Mouse (Mus musculus): ENCODE results near the gene Cxadr. TPM values are rescaled to one million over a fixed set of nuclear protein-coding genes. Genes with fewer than 3 reads are reported as not detected.

The Cxadr gene
- polyA plus RNA-seq, 1 experiment from 2014 or later, result 24.1 TPM

DNA sequence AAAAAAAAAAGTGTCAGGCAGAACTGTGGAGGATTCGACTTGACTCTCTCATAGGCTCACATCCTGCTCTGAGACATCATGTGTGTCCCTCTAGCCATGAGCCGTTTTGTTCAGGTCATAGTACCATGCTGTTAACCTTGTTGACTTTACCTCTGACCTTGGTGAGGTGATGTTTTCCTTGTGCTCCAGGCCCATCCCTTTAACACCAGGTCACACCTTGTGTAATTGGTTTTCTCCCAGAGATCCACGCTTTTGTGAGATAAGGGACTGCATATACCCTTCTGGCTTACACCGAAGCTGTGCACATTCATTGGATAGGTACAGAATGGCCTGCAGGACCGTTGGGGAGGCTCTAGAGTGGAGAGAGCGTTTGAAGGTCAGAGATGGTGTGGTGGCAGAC, 8.0 kb downstream of the Cxadr start:
- no peaks in the 10 kb centered on the region for H3K9me3 ChIP-seq
- no peak overlapping the region for H3K4me3 ChIP-seq
- 86% methylated on average over 6 of the region's 6 CpGs for WGBS
- H3K27ac ChIP-seq, result no peak overlapping the region
- H3K4me2 ChIP-seq, result no peak overlapping the region
- ATAC-seq (ENCODE audit: insufficient number of reproducible peaks, insufficient read depth, low FRiP score, low TSS enrichment, low read depth), result no peak
- no peaks in the 10 kb centered on the region for H3K27me3 ChIP-seq
- H3K9ac ChIP-seq, result no peak overlapping the region
- H3K36me3 ChIP-seq, result no peaks in the 10 kb centered on the region
- peaks cover 24% of the 10 kb centered on the region for H3K4me1 ChIP-seq

DNA sequence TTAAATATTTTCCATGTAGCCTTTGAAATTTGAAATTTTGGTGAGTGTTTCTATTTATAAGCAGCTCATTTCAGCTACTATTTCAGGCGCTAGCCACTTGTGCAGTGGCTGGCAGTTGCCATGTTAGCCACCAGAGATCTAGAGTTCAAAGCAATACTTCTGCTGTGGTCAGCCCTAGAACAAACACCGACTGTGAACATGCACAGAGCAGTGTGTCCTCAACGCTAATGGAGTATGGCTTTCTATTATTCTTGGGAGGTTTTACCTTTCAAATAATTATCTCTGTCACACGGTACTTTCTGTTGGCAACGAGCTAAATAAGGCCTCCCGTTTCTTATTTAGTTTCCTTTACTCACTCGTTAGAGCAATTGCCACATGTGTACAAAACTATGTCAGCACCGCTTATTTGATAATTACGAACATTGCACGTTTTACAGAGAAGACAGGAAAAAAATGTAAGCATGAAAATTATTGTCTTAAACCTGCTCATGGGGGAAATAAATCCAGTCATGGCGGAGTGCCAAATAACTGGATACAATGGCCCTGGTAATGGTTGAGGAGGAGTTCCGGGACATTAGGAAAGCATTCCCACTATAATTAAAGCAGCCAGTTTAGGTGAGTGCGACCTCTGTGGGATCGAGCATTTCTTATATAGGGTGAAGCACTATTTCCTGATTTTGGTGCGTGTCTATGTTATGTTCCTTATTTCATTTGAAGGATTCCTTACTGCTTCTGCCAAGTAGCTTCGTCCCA, 12.0 kb downstream of the Cxadr start:
- Histone ChIP-seq H3K27me3 (no peaks in the 10 kb centered on the region), H3K36me3 (no peaks in the 10 kb centered on the region), H3K4me1 (peaks cover 24% of the 10 kb centered on the region), H3K4me3 (no peak overlapping the region), H3K9ac (no peak overlapping the region), H3K4me2 (peak overlapping the region; percentile 38), H3K27ac (no peak overlapping the region), H3K9me3 (no peaks in the 10 kb centered on the region)
- WGBS, result 35% methylated on average over 16 of the region's 16 CpGs
- ATAC-seq (ENCODE audit: insufficient number of reproducible peaks, insufficient read depth, low FRiP score, low TSS enrichment, low read depth), result no peak

DNA sequence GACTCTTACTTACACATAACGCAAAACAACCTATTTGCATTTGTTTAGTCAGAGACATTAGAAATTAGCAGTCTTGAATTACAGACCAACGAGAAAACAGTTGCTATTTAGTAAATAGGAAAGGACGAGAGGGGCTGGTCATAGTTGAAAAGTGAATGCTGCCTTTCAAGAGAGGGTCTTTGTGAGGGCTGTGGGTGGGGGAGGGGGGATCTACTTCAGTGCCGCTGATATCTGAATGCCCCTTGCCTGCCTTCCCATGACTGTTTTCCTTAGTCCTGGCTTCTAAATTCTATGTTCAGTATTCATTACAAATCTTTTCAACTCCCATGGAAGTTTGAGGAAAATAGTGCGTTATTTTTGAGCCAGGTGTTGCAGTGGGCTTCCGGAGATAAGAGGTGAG, 12.7 kb downstream of the Cxadr start:
- 42% methylated on average over 6 of the region's 6 CpGs for WGBS
- H3K9me3 ChIP-seq, result no peaks in the 10 kb centered on the region
- ATAC-seq (ENCODE audit: insufficient number of reproducible peaks, insufficient read depth, low FRiP score, low TSS enrichment, low read depth), result no peak

DNA sequence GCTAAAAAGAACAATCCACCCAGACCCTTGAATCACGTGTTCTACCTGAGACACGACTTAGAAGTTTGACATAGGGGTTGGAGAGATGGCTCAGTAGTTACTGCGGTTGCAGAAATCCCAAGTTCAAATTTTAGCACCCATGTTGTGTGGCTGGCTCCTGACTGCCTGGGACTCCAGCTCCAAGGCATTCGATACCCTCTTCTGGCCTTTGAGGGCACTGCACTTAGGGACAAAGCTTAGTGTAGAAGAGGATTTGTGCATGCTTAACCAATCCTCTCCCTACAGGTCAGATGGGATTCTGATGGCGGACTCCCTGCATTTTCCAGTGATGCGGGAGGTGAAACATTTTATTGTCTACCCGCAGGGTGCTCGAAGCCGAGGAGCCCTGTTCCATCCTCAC, 15.6 kb downstream of the Cxadr start:
- 85% methylated on average over 9 of the region's 9 CpGs for WGBS

More for the DNA sequence above, 12.7 kb downstream of the Cxadr start:
- Histone ChIP-seq H3K36me3 (no peaks in the 10 kb centered on the region), H3K4me1 (peaks cover 24% of the 10 kb centered on the region), H3K27me3 (no peaks in the 10 kb centered on the region), H3K9ac (no peak overlapping the region), H3K4me2 (peak overlapping the region; percentile 38), H3K4me3 (no peak overlapping the region), H3K27ac (no peak overlapping the region)

DNA sequence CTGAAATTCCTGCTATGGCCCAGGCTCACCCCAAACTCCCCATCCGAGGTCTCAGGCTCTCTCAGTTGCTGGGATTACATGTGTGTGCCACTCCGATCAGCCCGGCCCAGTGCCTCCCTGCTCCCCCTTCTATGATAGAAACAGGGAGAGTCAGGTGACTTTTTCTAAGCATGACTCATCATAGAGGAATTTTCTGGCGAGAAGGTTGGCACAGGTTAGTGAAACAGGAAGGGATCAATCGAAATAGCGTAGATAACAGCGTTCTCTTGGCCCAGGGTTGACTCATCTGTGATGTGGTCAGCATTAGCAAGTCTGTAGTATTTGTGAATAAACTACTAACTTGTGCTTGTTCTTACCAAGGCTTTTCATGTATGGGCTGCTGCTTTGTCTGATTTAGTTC, 16.7 kb downstream of the Cxadr start:
- Histone ChIP-seq H3K9me3 (no peaks in the 10 kb centered on the region), H3K27me3 (no peaks in the 10 kb centered on the region), H3K27ac (no peak overlapping the region), H3K4me2 (no peak overlapping the region), H3K36me3 (no peaks in the 10 kb centered on the region), H3K9ac (no peak overlapping the region), H3K4me1 (peaks cover 20% of the 10 kb centered on the region), H3K4me3 (no peak overlapping the region)
- 68% methylated on average over 7 of the region's 7 CpGs for WGBS
- ATAC-seq (ENCODE audit: insufficient number of reproducible peaks, insufficient read depth, low FRiP score, low TSS enrichment, low read depth), result no peak

More for the DNA sequence above, 15.6 kb downstream of the Cxadr start:
- no peak overlapping the region for H3K4me2 ChIP-seq
- ATAC-seq (ENCODE audit: insufficient number of reproducible peaks, insufficient read depth, low FRiP score, low TSS enrichment, low read depth), result no peak
- no peaks in the 10 kb centered on the region for H3K9me3 ChIP-seq
- H3K4me3 ChIP-seq, result no peak overlapping the region
- H3K36me3 ChIP-seq, result no peaks in the 10 kb centered on the region
- no peaks in the 10 kb centered on the region for H3K27me3 ChIP-seq
- H3K4me1 ChIP-seq, result peaks cover 22% of the 10 kb centered on the region
- H3K9ac ChIP-seq, result no peak overlapping the region
- no peak overlapping the region for H3K27ac ChIP-seq

DNA sequence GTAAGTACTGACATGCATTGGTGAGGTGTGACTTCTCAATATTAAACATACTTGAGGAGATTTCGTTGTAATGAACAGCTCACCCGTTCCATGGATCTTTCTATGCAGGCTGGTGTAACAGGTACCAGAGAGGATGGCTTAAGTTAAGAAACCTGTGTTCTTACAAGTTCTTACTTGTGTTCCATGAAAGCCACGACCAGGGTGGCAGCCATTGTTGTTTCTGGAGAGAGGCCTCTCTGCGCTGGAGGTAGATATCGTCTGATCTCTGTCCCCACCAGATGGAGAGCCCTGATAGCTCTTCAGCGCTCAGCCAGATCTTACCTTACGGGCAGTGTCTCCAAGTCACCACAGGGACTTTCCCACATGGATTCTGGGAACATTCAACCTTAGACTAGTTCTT, 18.4 kb downstream of the Cxadr start:
- H3K9ac ChIP-seq, result no peak overlapping the region
- H3K27ac ChIP-seq, result no peak overlapping the region
- no peak for ATAC-seq (ENCODE audit: insufficient number of reproducible peaks, insufficient read depth, low FRiP score, low TSS enrichment, low read depth)
- no peaks in the 10 kb centered on the region for H3K36me3 ChIP-seq
- no peaks in the 10 kb centered on the region for H3K27me3 ChIP-seq
- no peaks in the 10 kb centered on the region for H3K9me3 ChIP-seq
- H3K4me1 ChIP-seq, result peaks cover 12% of the 10 kb centered on the region; the same call in 1 of the 2 replicates
- WGBS, result 73% methylated on average over 7 of the region's 7 CpGs
- H3K4me3 ChIP-seq, result no peak overlapping the region
- no peak overlapping the region for H3K4me2 ChIP-seq

DNA sequence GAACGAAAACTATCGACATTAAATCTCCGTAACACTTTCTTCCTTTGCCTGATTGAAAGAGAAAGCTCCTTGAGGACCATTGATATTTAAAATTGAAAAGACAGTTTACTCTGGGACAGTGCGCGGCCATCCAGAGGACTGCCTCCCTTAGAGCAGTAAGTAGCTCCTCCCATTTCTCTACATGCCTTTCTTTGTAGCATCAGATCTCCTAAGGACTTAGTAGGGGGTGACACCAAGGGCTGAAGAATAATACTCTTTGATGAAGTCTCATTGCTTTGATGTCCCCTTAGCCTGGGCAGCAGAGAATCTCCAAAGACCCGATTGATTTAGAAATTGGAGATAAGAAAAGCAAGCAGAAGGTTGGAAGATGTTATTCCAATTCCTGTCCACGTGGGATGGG, 20.3 kb downstream of the Cxadr start:
- H3K9ac ChIP-seq, result no peak overlapping the region
- no peak for ATAC-seq (ENCODE audit: insufficient number of reproducible peaks, insufficient read depth, low FRiP score, low TSS enrichment, low read depth)
- peaks cover 12% of the 10 kb centered on the region; the same call in 1 of the 2 replicates for H3K36me3 ChIP-seq
- H3K4me2 ChIP-seq, result no peak overlapping the region
- H3K4me1 ChIP-seq, result peaks cover 12% of the 10 kb centered on the region; the same call in 1 of the 2 replicates
- WGBS, result 19% methylated on average over 7 of the region's 7 CpGs
- H3K4me3 ChIP-seq, result no peak overlapping the region
- H3K9me3 ChIP-seq, result no peaks in the 10 kb centered on the region
- H3K27me3 ChIP-seq, result no peaks in the 10 kb centered on the region
- H3K27ac ChIP-seq, result no peak overlapping the region

DNA sequence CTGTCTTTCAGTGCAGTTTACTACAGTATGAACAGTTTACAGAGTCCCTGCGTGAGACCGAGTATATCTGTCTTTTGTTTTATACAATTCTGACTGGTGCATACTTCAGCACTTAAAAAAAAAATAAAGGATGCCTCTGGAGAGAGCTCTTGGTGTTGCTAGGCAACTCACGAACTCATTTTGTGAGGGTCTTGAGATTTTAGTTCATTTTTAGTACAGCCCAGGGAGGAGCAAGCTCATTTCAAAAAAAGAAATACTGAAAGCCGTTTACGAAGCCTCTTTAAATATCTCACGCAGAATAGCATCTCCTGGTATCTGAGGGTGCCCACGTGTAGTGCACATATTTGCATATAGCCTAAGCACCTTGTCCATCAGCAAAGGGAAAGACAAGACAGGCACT, 20.9 kb downstream of the Cxadr start:
- no peak for ATAC-seq (ENCODE audit: insufficient number of reproducible peaks, insufficient read depth, low FRiP score, low TSS enrichment, low read depth)
- no peak overlapping the region for H3K27ac ChIP-seq
- no peaks in the 10 kb centered on the region for H3K27me3 ChIP-seq
- no peak overlapping the region for H3K4me2 ChIP-seq
- H3K4me1 ChIP-seq, result peaks cover 12% of the 10 kb centered on the region; the same call in 1 of the 2 replicates
- H3K4me3 ChIP-seq, result no peak overlapping the region
- WGBS, result 47% methylated on average over 7 of the region's 7 CpGs
- no peaks in the 10 kb centered on the region for H3K9me3 ChIP-seq
- no peak overlapping the region for H3K9ac ChIP-seq
- H3K36me3 ChIP-seq, result peaks cover 16% of the 10 kb centered on the region; the same call in 1 of the 2 replicates

DNA sequence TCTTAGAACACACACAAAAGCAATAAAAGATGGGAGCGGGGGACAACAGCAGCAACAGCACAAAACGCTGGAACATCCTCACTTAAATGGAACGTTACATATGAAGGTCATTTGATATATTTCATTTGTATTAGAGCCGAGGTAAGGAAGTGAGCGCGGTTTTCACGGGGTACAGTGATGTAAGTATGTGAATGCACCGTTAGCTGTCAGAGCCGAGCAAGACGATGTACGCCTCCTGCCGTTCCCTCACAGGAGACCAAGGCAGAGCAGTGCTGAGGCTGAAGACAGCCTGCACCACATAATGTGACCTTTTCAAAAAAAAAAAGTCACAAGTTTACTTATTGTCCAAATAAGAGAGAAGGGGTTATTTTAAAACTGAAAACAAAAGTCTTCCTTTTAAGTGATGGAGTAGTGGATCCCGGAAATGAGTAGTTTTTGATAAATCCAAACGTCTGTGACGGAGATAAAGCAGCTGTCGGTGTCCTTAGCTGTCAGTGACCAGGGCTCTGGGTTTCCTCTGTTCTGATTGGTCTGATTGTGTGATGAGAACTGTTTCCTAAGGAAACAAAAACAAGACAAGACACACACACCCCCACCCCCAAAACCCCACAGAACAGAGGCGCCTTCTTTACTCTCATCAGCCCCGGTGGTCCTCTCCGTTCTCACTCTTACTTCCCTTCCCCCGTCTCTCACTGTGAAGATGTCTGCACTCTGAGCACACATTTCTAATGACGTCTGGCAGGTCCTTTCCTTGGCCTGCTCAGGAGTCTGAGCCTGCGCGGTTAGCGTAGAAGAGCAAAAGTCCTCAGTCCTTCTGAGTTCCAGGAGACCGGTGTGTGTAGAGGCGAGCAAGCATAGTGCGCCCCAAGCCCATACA, 24.9 kb downstream of the Cxadr start:
- no peak overlapping the region for H3K4me3 ChIP-seq
- H3K9ac ChIP-seq, result no peak overlapping the region
- no peak for ATAC-seq (ENCODE audit: insufficient number of reproducible peaks, insufficient read depth, low FRiP score, low TSS enrichment, low read depth)
- H3K27me3 ChIP-seq, result no peaks in the 10 kb centered on the region
- H3K27ac ChIP-seq, result no peak overlapping the region
- 83% methylated on average over 27 of the region's 27 CpGs for WGBS
- no peak overlapping the region for H3K4me2 ChIP-seq
- peaks cover 37% of the 10 kb centered on the region; the same call in 1 of the 2 replicates for H3K36me3 ChIP-seq
- peaks cover 12% of the 10 kb centered on the region; the same call in 1 of the 2 replicates for H3K4me1 ChIP-seq
- no peaks in the 10 kb centered on the region for H3K9me3 ChIP-seq

DNA sequence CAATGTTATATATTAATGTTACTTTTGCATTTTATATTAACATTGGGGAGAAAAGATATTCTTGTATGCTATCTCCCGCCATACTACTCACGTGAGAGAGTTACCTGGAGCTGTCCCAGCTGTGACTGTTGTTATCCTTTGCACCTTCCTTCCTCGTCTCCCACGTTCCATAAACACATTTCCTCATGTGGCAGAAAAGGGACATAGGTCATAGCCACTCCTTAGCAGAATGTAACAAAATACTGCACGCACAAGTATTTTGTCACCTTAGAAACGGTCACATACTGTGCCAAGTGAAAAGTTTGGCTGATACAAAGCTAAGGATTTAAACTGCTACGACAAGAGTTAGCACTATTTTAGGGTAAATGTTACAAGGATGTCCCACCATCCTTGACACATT, 26.3 kb downstream of the Cxadr start:
- Histone ChIP-seq H3K9ac (no peak overlapping the region), H3K9me3 (no peaks in the 10 kb centered on the region), H3K4me1 (peaks cover 1% of the 10 kb centered on the region; the same call in 1 of the 2 replicates), H3K27me3 (no peaks in the 10 kb centered on the region), H3K36me3 (peaks cover 41% of the 10 kb centered on the region), H3K27ac (no peak overlapping the region), H3K4me2 (no peak overlapping the region), H3K4me3 (no peak overlapping the region)
- WGBS, result 91% methylated on average over 7 of the region's 7 CpGs
- no peak for ATAC-seq (ENCODE audit: insufficient number of reproducible peaks, insufficient read depth, low FRiP score, low TSS enrichment, low read depth)

DNA sequence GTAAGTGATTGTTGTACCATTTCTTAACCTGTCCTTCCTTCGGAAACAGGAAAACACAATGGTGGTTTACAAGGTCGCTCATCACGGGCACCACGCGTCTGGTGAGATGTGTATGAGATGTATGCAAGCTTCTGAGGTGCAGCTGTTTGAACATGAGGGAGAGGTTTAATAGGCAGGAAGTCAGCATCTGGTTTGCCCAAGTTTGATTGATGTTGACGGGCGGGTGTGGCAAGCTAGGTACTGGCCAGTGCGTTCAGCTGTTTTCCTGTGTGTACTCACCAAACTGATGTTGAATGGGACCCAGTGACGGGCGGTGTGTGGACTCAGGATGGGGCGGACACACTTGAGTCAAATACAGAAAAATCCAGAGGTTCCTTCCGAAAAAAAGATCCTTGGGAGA, 26.7 kb downstream of the Cxadr start:
- Histone ChIP-seq H3K9ac (no peak overlapping the region), H3K27me3 (no peaks in the 10 kb centered on the region), H3K4me3 (no peak overlapping the region), H3K4me1 (no peaks in the 10 kb centered on the region), H3K36me3 (peaks cover 45% of the 10 kb centered on the region), H3K9me3 (no peaks in the 10 kb centered on the region), H3K27ac (no peak overlapping the region), H3K4me2 (no peak overlapping the region)
- 90% methylated on average over 12 of the region's 12 CpGs for WGBS
- no peak for ATAC-seq (ENCODE audit: insufficient number of reproducible peaks, insufficient read depth, low FRiP score, low TSS enrichment, low read depth)

DNA sequence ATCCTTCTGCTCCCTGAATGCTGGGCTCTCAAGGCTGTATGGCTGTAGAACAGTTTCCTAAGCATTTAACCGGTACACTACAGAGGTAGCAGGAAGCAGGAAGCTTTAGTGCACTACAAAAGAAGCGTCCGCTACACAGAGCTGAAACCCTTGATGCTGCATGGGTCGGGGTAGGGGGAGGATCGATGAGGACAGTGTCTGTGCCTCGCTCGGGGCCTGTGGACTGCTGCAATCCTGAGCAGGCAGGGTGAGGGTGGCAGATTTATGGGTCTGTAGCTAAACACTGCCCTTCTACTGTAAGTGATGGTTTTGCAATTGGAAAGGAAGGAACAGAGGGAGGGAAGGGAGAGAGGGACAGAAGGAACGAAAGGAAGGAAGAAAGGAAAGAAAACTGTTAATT, 35.9 kb downstream of the Cxadr start:
- peaks cover 38% of the 10 kb centered on the region for H3K36me3 ChIP-seq
- WGBS, result 74% methylated on average over 8 of the region's 8 CpGs
- no peak for ATAC-seq (ENCODE audit: insufficient number of reproducible peaks, insufficient read depth, low FRiP score, low TSS enrichment, low read depth)
- H3K9me3 ChIP-seq, result no peaks in the 10 kb centered on the region
- no peak overlapping the region for H3K9ac ChIP-seq
- no peaks in the 10 kb centered on the region for H3K27me3 ChIP-seq
- H3K4me3 ChIP-seq, result no peak overlapping the region
- no peak overlapping the region for H3K27ac ChIP-seq
- no peak overlapping the region for H3K4me2 ChIP-seq
- H3K4me1 ChIP-seq, result no peaks in the 10 kb centered on the region
